Mouse (Mus musculus) limb, embryonic 14.5 days (tissue): ENCODE measurements at regions not wholly inside any gene's neighbourhood (a gene's known extent, or its start where the extent isn't known, plus 50 kb on each side); places are given as distances from the start of the nearest gene placed in this dataset.

Source experiments
- ATAC-seq: fragments of 200-750 bp; cut with Nextera tagmentation; 2 replicates; pipeline ENCODE4 v1.8.0; 2017; ENCODE audit warnings: low read depth, moderate number of reproducible peaks, moderate TSS enrichment; ENCODE audit not compliant: low FRiP score
- DNase-seq: peaks from one replicate; pipeline ENCODE4 v3.0.0-alpha.2; 2015; ENCODE audit warnings: low spot score
- H3K27ac ChIP-seq: fragments of 300-500 bp; sonication (generic); replicated peaks from 2 replicates; pipeline ENCODE4 v1.5.1; 2014; ENCODE audit warnings: low read depth, mild to moderate bottlenecking, low read length, moderate library complexity, mixed read lengths
- H3K27me3 ChIP-seq: fragments of 300-500 bp; sonication (generic); 2 replicates; pipeline ENCODE4 v1.6.1; 2014; ENCODE audit warnings: low read length, mixed read lengths; ENCODE audit not compliant: control insufficient read depth, insufficient read depth
- H3K36me3 ChIP-seq: fragments of 300-500 bp; sonication (generic); 2 replicates; pipeline ENCODE4 v1.6.1; 2014; ENCODE audit warnings: mild to moderate bottlenecking, low read length, moderate library complexity, mixed read lengths; ENCODE audit not compliant: control insufficient read depth, insufficient read depth
- H3K4me1 ChIP-seq: fragments of 300-500 bp; sonication (generic); 2 replicates; pipeline ENCODE4 v1.6.1; 2014; ENCODE audit warnings: antibody characterized with exemption, low read length, mixed read lengths; ENCODE audit not compliant: control insufficient read depth, insufficient read depth
- H3K4me2 ChIP-seq: fragments of 300-500 bp; sonication (generic); replicated peaks from 2 replicates; pipeline ENCODE4 v1.6.1; 2014; ENCODE audit warnings: low read depth, mild to moderate bottlenecking, low read length, moderate library complexity; ENCODE audit not compliant: severe bottlenecking
- H3K4me3 ChIP-seq: fragments of 300-500 bp; sonication (generic); replicated peaks from 2 replicates; pipeline ENCODE4 v1.5.1; 2014; ENCODE audit warnings: low read length
- H3K9ac ChIP-seq: fragments of 300-500 bp; sonication (generic); 2 replicates; pipeline ENCODE4 v1.6.1; 2014; ENCODE audit warnings: mild to moderate bottlenecking, low read depth, low read length, moderate library complexity; ENCODE audit not compliant: severe bottlenecking
- H3K9me3 ChIP-seq: fragments of 300-500 bp; sonication (generic); 2 replicates; pipeline ENCODE4 v1.6.1; 2016; ENCODE audit warnings: low read length; ENCODE audit not compliant: control insufficient read depth
- POLR2A ChIP-seq: fragments of 200-500 bp; IDR thresholded peaks from 2 replicates; pipeline ENCODE4 v1.8.0; 2012; ENCODE audit warnings: inconsistent platforms, mild to moderate bottlenecking, moderate library complexity, borderline replicate concordance; ENCODE audit not compliant: insufficient read depth, insufficient read length; ENCODE audit errors: extremely low read depth
- WGBS: fragments of 180-500 bp; shearing (Covaris S2); extraction: QIAGEN DNeasy Blood & Tissue Kit; methylation state at CpG from one replicate; pipeline ENCODE4 v1.1.7; 2014; 5-methylcytosine and 5-hydroxymethylcytosine counted together

- ATAC-seq (no peak), DNase-seq (no peak)
- no peak overlapping the region for H3K4me3 ChIP-seq
- H3K4me1 ChIP-seq = no peaks in the 10 kb centered on the region
- H3K9ac ChIP-seq = no peak overlapping the region
- H3K27me3 ChIP-seq = no peaks in the 10 kb centered on the region
- 71% methylated on average over 3 of the region's 3 CpGs for WGBS
- TF ChIP-seq POLR2A = no peak
- no peak overlapping the region for H3K27ac ChIP-seq
- no peaks in the 10 kb centered on the region for H3K36me3 ChIP-seq
- no peaks in the 10 kb centered on the region for H3K9me3 ChIP-seq
- no peak overlapping the region for H3K4me2 ChIP-seq
These were observed 130.2 kb upstream of the Rprm start for GRCm38 (mm10) chr2:54215597-54215996.

- H3K4me2 ChIP-seq = no peak overlapping the region
- H3K27me3 ChIP-seq = no peaks in the 10 kb centered on the region
- H3K27ac ChIP-seq = no peak overlapping the region
- no peak overlapping the region for H3K4me3 ChIP-seq
- TF ChIP-seq POLR2A = no peak
- H3K9ac ChIP-seq = no peak overlapping the region
- no peaks in the 10 kb centered on the region for H3K9me3 ChIP-seq
- ATAC-seq = no peak
- H3K36me3 ChIP-seq = no peaks in the 10 kb centered on the region
- no peak for DNase-seq
- H3K4me1 ChIP-seq = no peaks in the 10 kb centered on the region
These were observed 143.3 kb upstream of the Rprm start for GRCm38 (mm10) chr2:54228613-54229012.

GRCm38 (mm10) chr2:54229016-54229415 is 143.7 kb upstream of the Rprm start:
- Histone ChIP-seq H3K4me3 (no peak overlapping the region), H3K36me3 (no peaks in the 10 kb centered on the region), H3K9ac (no peak overlapping the region), H3K27ac (no peak overlapping the region), H3K9me3 (no peaks in the 10 kb centered on the region), H3K4me2 (no peak overlapping the region), H3K27me3 (no peaks in the 10 kb centered on the region), H3K4me1 (no peaks in the 10 kb centered on the region)
- no peak for ATAC-seq
- no peak for DNase-seq
- TF ChIP-seq POLR2A = no peak
- WGBS = 23% methylated on average over 1 of the region's 1 CpGs

GRCm38 (mm10) chr2:54236760-54237159 is 151.4 kb upstream of the Rprm start:
- no peak overlapping the region for H3K27ac ChIP-seq
- no peaks in the 10 kb centered on the region for H3K27me3 ChIP-seq
- ATAC-seq (no peak), DNase-seq (no peak)
- no peaks in the 10 kb centered on the region for H3K36me3 ChIP-seq
- no peak overlapping the region for H3K9ac ChIP-seq
- no peak overlapping the region for H3K4me2 ChIP-seq
- no peak overlapping the region for H3K4me3 ChIP-seq
- WGBS = 83% methylated on average over 1 of the region's 1 CpGs
- TF ChIP-seq POLR2A = no peak
- H3K4me1 ChIP-seq = no peaks in the 10 kb centered on the region
- no peaks in the 10 kb centered on the region for H3K9me3 ChIP-seq

GRCm38 (mm10) chr2:54237192-54237591 is 151.8 kb upstream of the Rprm start:
- H3K4me2 ChIP-seq = no peak overlapping the region
- H3K27ac ChIP-seq = no peak overlapping the region
- 45% methylated on average over 1 of the region's 1 CpGs for WGBS
- ATAC-seq (no peak), DNase-seq (no peak)
- no peaks in the 10 kb centered on the region for H3K9me3 ChIP-seq
- no peak overlapping the region for H3K9ac ChIP-seq
- no peaks in the 10 kb centered on the region for H3K4me1 ChIP-seq
- no peak overlapping the region for H3K4me3 ChIP-seq
- no peaks in the 10 kb centered on the region for H3K27me3 ChIP-seq
- no peaks in the 10 kb centered on the region for H3K36me3 ChIP-seq
- no peak for TF ChIP-seq POLR2A
